Mouse (Mus musculus): ENCODE results near the gene Jade1.

Jade1 gene

DNA sequence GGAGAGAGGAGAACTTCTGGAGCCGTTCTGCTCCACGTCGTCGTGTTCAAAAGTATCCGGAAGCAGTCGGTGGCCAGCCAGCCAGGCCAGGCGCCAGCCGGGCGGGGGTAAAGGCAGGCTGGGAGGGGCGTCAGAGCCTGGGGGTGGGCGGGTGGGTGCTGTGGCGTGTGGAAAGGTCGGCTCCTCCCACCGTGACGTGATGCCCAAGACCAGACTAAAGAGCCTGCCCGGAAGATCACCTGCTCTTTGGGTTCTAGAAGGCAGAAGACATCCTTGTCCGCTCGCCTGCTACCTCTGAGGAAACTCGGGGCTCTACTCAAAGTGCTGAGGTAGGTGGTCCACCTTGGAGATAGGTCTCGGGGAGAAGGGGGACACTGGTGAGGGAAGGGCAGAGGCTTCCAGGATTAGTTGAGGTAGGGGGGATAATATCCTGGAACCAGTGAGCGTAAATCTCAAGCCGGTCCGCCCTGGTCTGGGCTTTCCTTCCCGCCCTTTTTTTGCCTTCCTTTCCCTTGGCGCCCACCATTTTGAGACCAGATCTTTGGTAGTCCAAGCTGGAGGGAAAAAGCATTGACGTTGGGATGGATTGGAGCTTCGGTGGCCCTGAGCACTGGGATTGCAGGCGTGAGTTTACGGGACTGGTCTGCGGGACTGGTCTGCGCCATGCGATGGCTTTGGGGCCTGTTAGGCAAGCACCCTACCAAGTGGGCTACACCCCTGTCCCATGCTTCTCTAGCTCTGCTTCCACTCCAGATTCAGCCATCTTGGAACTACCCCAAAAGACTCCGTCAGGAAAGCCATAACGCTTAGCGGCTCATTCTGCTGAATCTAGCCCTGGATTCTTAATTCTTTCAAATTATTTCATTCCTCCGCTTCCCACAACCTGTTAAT, at the start of gene Jade1:
Gene Jade1, plus strand, starts transcription at position 241 of the 891 bp plus-strand sequence.
- DNase-seq (ENCODE audit: low read depth in 2 of 2, low spot score in 2 of 2): no peak

- DNase-seq (ENCODE audit: low read depth in 2 of 2, low spot score in 2 of 2): no peak
Measured at GRCm38 (mm10) chr3:41509441-41509840, 46.1 kb upstream of the Jade1 start.

- no peak for DNase-seq (ENCODE audit: low read depth in 2 of 2, low spot score in 2 of 2)
Measured at GRCm38 (mm10) chr3:41510191-41510590, 45.3 kb upstream of the Jade1 start.

DNA sequence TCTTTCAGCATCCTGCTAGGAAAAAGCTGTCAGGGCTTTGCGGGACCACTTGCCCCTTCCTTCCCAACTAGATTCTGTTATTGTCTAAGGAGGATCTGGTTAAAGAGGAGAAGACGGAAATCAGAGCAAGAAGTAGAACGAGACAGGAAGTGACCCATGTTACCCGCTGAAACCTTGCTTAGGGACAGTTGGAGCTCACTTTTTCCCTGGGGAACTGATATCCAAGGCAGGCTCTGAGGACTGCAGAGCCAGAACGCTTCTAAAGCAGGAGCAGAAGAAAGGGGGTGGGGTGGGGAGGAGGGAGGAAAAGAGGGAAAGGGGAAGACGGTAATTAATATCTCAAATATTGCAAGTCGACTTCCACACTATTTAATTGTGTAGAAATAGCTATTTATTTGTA, 44.8 kb upstream of the Jade1 start:
- DNase-seq (ENCODE audit: low read depth in 2 of 2, low spot score in 2 of 2): no peak

DNA sequence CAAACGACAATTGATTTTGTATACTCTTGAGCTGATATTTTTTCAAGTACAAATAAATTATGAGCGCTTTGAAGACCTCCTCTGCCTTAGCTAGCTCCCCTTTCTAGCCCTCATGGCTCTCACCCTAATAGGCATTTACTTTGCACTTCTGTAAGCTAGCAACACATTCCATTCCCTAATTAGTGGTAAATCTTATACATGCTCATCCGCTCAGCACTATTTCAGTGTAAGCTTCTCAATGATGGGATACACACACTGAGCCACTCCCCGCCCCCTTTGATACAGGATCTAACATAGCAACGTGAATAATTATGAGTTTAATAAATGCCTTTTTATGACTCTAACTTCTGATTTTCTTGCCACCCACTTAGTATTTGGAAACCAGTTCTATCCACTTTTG, 41.5 kb upstream of the Jade1 start:
- DNase-seq (ENCODE audit: low read depth in 2 of 2, low spot score in 2 of 2): no peak

DNA sequence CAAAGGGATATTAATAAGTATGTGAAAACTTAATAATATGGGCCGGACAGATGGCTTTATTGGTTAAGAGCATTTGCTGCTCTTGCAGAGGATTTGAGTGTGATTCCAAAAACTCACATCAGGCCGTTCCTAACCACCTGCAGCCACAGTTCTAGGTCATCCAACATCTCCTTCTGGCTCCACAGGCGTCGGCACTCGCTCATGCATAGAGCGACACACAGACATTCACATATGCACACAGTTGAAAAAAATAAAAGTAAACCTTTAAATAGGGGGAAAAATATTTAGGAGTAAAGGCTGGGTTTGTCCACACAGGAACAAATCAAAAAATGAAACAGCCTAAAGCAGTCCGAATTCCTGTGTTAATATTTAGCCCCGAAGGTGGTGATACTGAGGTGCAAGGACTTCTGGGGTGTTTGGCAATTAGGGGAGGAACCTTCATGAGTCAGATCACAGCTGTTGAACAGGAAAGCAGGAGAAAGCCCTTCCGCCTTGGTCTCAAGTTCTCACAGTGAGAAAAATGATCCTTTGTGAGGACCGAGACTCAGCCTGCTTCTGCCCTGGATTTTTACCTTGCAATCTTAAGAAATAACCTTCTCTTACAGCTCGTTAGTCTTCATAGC, 40.7 kb upstream of the Jade1 start:
- DNase-seq (ENCODE audit: low read depth in 2 of 2, low spot score in 2 of 2): no peak

GRCm38 (mm10) chr3:41516961-41517518, 38.5 kb upstream of the Jade1 start:
- DNase-seq (ENCODE audit: low read depth in 2 of 2, low spot score in 2 of 2): no peak

DNA sequence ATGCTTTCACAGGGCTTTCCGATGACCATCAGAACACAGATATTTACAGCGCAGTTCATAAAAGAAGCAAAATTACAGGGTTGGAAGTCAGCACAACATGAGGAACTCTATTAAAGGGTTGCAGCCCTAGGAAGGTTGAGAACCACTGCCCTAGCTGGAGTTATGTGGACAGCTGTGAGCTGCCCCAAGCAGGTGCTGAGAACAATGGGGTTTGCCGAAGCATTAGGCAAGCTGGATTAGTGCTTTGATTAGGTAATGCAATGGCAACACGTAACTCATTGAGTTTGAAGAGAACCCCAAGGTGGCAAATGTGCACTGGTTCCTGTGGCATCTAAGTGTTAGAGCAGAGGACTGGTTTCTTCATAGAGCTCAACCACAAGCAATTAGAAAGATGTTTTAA, 34.6 kb upstream of the Jade1 start:
- DNase-seq (ENCODE audit: low read depth in 2 of 2, low spot score in 2 of 2): no peak

DNA sequence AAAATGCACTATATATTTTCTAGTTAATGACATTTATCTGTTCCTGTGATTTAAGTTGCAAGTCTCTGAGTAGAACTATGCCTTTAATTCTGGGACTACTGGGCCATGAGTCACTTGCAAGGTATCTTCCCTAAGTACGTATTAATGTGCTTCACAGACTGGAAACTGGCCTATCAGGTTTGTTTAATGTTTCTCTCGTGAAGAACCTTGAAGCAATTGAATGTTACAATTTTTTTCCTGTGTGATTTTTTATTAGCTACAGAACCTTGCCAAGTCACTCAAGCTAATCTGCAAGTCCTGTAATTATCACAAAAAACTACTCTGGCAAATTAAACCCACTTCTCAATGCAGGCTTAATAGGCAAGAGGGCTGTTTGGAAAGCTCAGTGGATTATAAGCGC, 33.8 kb upstream of the Jade1 start:
- DNase-seq (ENCODE audit: low read depth in 2 of 2, low spot score in 2 of 2): no peak

DNA sequence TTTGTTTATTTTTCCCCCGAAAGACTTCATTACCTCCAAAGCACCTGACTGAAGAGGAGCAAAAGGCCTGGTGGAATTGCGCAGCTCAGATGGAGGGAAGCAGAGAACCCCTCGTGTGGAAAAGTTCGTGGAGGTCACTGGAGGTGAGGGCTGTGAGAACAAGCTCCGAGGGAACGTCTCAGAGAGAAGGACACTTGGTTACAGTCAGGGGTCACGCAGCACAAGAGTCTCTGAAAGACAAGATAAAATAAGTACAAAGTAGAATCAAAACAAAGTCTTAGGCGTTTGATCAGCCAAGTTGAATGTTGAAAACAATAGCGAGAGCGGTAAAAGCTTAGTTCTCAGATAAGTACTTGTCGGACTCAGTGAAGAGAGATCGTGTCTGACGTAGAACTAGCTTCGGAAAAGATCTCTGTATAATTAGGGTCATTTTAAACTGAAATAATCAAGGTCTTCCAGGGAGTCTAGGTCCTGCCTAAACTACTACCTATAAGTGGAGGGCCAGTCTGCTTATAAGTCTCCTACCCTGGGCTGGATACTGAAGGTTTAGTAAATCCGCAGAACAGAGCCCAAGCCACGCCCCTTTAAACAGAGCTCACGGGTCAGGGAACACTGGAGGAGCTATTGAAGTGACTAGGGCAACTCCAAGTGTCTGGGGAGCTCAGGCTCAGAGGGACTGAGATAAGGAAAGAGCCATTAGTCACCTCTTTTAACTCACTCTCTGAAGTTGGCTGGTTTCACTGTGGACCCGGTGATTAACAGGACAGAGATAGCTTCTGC, 33.1 kb upstream of the Jade1 start:
- no peak for DNase-seq (ENCODE audit: low read depth in 2 of 2, low spot score in 2 of 2)

DNA sequence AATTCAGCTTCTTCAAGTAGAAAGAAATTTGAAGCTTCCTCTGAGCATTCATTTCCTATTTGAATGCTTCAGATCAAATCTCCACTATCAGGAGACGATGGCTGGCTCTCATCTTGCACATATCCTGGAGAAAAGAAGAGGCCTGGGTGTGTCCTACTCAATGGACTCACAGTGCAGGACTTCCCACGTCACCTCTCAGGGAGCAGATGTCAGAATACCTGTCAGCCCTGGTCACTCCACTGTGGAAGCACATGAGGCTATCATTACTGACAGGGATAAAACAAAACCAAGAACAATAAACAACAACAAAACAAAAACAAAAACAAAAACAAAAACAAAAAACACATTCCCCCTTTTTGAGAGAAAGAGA, 32.5 kb upstream of the Jade1 start:
- DNase-seq (ENCODE audit: low read depth in 2 of 2, low spot score in 2 of 2): no peak

- no peak for DNase-seq (ENCODE audit: low read depth in 2 of 2, low spot score in 2 of 2)
Measured at GRCm38 (mm10) chr3:41523460-41523859, 32.1 kb upstream of the Jade1 start.

DNA sequence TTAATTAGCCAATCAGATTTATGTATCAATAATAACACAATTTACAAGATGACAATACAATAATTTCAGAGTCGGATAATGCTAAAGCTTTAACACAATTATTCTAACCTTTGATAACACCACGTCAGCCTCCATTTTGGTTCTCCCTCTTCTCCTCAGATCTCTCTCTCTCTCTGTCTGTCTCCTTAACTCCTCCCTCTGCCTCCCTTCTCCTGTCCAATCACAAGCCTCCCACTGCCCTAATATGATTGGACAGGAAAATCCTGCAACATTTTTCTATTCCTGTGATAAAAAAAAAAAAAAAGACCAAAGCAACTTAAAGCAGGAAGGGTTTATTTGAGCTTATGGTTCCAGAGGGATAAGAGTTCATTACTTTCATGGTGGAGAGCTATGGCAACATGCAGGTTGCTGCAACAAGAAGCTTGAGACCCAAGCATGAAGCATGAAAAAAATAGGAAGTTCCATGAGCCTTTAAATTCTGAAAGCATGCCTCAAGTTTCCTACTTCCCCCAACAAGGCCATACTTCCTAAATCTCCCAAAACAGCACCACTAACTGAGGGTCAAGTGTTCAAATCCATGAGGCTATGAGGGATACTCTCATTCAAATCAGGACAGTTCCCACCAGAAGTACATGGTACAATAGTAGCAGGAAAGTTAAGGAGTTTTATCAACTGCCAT, 27.1 kb upstream of the Jade1 start:
- no peak for DNase-seq (ENCODE audit: low read depth in 2 of 2, low spot score in 2 of 2)

DNA sequence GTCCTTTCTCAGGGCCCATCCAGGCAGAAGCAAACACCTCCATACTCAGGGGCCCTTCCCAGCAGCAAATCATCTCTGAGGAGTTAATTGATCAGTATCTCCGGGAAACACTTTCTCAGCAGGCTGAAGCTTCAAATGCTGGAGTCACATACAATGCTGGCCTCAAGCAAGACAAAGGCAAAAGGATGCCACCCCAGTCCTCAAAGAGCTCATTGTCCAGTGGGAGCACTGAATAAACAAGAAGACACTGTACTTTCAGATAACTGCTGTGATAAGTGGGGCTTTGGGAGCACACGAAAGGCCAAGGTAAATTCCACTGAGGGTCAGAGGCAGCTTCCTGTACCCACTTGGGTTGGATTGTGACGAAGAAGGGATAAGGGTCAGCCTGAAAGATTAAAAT, 25.4 kb upstream of the Jade1 start:
- DNase-seq (ENCODE audit: low read depth in 2 of 2, low spot score in 2 of 2): no peak

DNA sequence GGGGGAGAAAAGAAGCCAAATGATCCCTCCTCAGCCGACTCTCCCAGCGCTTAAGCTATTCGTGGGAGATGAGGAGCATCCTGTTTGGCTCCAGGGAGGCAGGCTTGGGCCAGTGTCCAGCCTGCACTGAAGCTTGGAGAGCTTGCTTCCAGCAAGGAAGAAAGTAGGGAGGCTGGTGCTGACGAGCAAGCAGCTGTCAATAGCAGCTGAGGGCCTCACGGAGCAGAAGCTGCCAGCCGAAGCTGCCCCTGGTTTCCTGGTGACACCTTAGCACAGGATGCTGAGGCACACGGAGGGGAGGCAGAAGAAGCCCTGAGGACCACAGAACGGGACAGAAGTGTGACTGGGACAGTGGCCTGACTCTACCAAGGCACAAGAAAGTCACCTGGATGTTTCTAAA, 24.0 kb upstream of the Jade1 start:
- no peak for DNase-seq (ENCODE audit: low read depth in 2 of 2, low spot score in 2 of 2)

DNA sequence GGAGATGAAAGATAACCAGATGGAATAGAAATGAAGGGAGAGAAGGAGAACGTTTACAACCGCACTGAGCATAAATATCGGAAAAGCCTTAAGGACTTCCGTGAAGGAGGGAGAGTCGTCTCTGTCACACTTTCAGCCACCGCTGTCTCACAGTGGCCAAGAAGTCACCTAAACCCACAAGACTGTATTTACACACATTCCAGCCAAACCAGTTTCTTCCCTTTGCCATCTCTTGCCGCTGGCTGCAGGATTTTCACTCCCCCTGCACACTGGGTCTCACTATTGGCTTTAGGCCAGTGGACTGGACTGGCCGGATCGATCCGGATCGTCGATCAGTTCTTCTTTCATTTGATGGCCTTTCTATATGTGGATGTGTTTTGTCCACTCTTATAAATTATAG, 23.4 kb upstream of the Jade1 start:
- DNase-seq (ENCODE audit: low read depth in 2 of 2, low spot score in 2 of 2): no peak

- no peak for DNase-seq (ENCODE audit: low read depth in 2 of 2, low spot score in 2 of 2)
Measured at GRCm38 (mm10) chr3:41533660-41534059, 21.9 kb upstream of the Jade1 start.

DNA sequence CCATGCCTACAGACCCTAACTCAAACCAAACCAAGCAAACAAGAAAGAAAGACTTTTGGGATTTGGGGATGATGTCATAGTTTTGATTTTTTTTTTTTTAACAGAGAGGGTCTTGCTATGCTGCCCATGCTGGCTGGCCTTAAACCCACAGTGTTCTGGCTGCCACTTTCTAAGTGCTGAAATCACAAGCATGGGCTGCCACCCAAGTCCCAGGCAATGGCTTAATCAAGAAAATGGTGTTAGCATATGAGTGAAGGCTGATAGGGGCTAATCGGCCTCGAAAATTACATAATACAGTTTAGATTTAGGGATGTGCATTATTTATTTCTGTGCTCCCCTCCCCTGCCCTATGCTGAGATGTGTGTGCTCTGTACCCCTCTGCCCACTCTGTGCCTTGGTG, 17.6 kb upstream of the Jade1 start:
- DNase-seq (ENCODE audit: low read depth in 2 of 2, low spot score in 2 of 2): no peak

- DNase-seq (ENCODE audit: low read depth in 2 of 2, low spot score in 2 of 2): no peak
Measured at GRCm38 (mm10) chr3:41541313-41541712, 14.2 kb upstream of the Jade1 start.

- DNase-seq (ENCODE audit: low read depth in 2 of 2, low spot score in 2 of 2): no peak
Measured at GRCm38 (mm10) chr3:41544451-41544850, 11.1 kb upstream of the Jade1 start.

GRCm38 (mm10) chr3:41547289-41547688, 8.2 kb upstream of the Jade1 start:
- DNase-seq (ENCODE audit: low read depth in 2 of 2, low spot score in 2 of 2): no peak
